In genomic region chr4:141506352-141506751, GRCm38 (mm10) we compare ENCODE assay signal across 8 mouse cellular contexts. TPM values are rescaled to one million over a fixed set of nuclear protein-coding genes. Genes with fewer than 3 reads are reported as not detected.
DNase-seq lines count a peak whose midpoint lies in the region; ATAC-seq and TF ChIP-seq lines count a peak whose summit lies in the region.

No protein-coding gene starts in this region.

- ATAC-seq in heart, embryonic 14.5 days (ENCODE audit: insufficient number of reproducible peaks, insufficient read depth, low FRiP score, low read depth) = peak; percentile 72
- peak; percentile 77 for ATAC-seq in liver, embryonic 16.5 days (ENCODE audit: low read depth)
- peak; percentile 80 for ATAC-seq in neural tube, embryonic 15.5 days (ENCODE audit: low FRiP score)

- H3K9me3 ChIP-seq in forebrain, embryonic 10.5 days = no peaks in the 10 kb centered on the region
- no peaks in the 10 kb centered on the region for H3K9me3 ChIP-seq in heart, embryonic 14.5 days (ENCODE audit: control insufficient read depth, low read length)
- no peaks in the 10 kb centered on the region for H3K9me3 ChIP-seq in liver, embryonic 16.5 days (replicated peaks; ENCODE audit: control insufficient read depth, low read length)
- no peaks in the 10 kb centered on the region for H3K9me3 ChIP-seq in neural tube, embryonic 15.5 days (replicated peaks)

- H3K27ac ChIP-seq in bone marrow, adult 2 months (ENCODE audit: control insufficient read depth, insufficient read depth, low read depth, low read length, poor library complexity) = peak overlapping the region; percentile 25; the same call in 1 of the 2 replicates
- peak overlapping the region; percentile 46; the same call in 1 of the 2 replicates for H3K27ac ChIP-seq in forebrain, embryonic 10.5 days
- peak overlapping the region; percentile 77 to 91 for H3K27ac ChIP-seq in heart, embryonic 14.5 days (replicated peaks in 1 of 2; ENCODE audit: control insufficient read depth in 1 of 2, insufficient read depth in 1 of 2, low read depth in 2 of 2, low read length in 2 of 2)
- peak overlapping the region; percentile 43; the same call in 1 of the 2 replicates for H3K27ac ChIP-seq in liver, embryonic 16.5 days (ENCODE audit: low read length)
- H3K27ac ChIP-seq in neural tube, embryonic 15.5 days (replicated peaks) = peak overlapping the region; percentile 84

- no peaks in the 10 kb centered on the region for H3K27me3 ChIP-seq in forebrain, embryonic 10.5 days (ENCODE audit: poor library complexity, severe bottlenecking)
- no peaks in the 10 kb centered on the region for H3K27me3 ChIP-seq in heart, embryonic 14.5 days (ENCODE audit: control insufficient read depth, insufficient read depth, low read length)
- H3K27me3 ChIP-seq in liver, embryonic 16.5 days (ENCODE audit: control insufficient read depth, insufficient read depth, low read depth, low read length) = no peaks in the 10 kb centered on the region
- no peaks in the 10 kb centered on the region for H3K27me3 ChIP-seq in neural tube, embryonic 15.5 days (replicated peaks)

- DNase-seq in 3T3-L1 (ENCODE audit: low read depth, low spot score) = peak; percentile 47
- DNase-seq in forebrain, embryonic 10.5 days (ENCODE audit: extremely low spot score, low spot score) = no peak
- DNase-seq in kidney, postnatal 14 days = peak; percentile 94
- DNase-seq in testis, postnatal 14 days (ENCODE audit: low spot score) = peak; percentile 77

- no peak overlapping the region for H3K4me3 ChIP-seq in bone marrow, adult 2 months (replicated peaks; ENCODE audit: control insufficient read depth, low read depth, low read length)
- no peak overlapping the region for H3K4me3 ChIP-seq in forebrain, embryonic 10.5 days
- H3K4me3 ChIP-seq in heart, embryonic 14.5 days (ENCODE audit: control insufficient read depth in 1 of 2, insufficient read depth in 1 of 2, low read depth in 1 of 2, low read length in 2 of 2) = no peak overlapping the region
- no peak overlapping the region for H3K4me3 ChIP-seq in liver, embryonic 16.5 days (ENCODE audit: low read depth, low read length)
- H3K4me3 ChIP-seq in neural tube, embryonic 15.5 days (replicated peaks) = no peak overlapping the region

- TF ChIP-seq POLR2A in bone marrow, adult 2 months (IDR thresholded peaks at IDR 0.05; ENCODE audit: borderline replicate concordance, control insufficient read depth, low read depth, low read length) = no peak

- peaks cover 1% of the 10 kb centered on the region; the same call in 1 of the 2 replicates for H3K4me1 ChIP-seq in bone marrow, adult 2 months (ENCODE audit: control insufficient read depth, insufficient read depth, low read length)
- peaks cover 26% of the 10 kb centered on the region for H3K4me1 ChIP-seq in forebrain, embryonic 10.5 days
- peaks cover 17 to 30% of the 10 kb centered on the region in 2 experiments for H3K4me1 ChIP-seq in heart, embryonic 14.5 days (ENCODE audit: control insufficient read depth in 2 of 2, insufficient read depth in 2 of 2, low read length in 2 of 2)
- H3K4me1 ChIP-seq in liver, embryonic 16.5 days (ENCODE audit: control insufficient read depth, low read depth, low read length) = peaks cover 18% of the 10 kb centered on the region
- H3K4me1 ChIP-seq in neural tube, embryonic 15.5 days = peaks cover 41% of the 10 kb centered on the region

- TF ChIP-seq CTCF in bone marrow, adult 2 months (IDR thresholded peaks at IDR 0.05; ENCODE audit: control insufficient read depth, insufficient read depth, low read length) = no peak

- WGBS in bone marrow, adult 2 months = 27% methylated on average over 10 of the region's 10 CpGs
- 87% methylated on average over 10 of the region's 10 CpGs for WGBS in forebrain, embryonic 10.5 days
- WGBS in heart, embryonic 14.5 days = 17% methylated on average over 10 of the region's 10 CpGs
- WGBS in liver, embryonic 16.5 days (ENCODE audit: insufficient replicate concordance) = 61% methylated on average over 10 of the region's 10 CpGs
- 54% methylated on average over 10 of the region's 10 CpGs for WGBS in neural tube, embryonic 15.5 days

- H3K9ac ChIP-seq in heart, embryonic 14.5 days (ENCODE audit: low read length) = peak overlapping the region; percentile 51
- H3K9ac ChIP-seq in liver, embryonic 16.5 days (ENCODE audit: low read depth, low read length) = no peak overlapping the region
- no peak overlapping the region for H3K9ac ChIP-seq in neural tube, embryonic 15.5 days (replicated peaks)

- H3K36me3 ChIP-seq in forebrain, embryonic 10.5 days (replicated peaks) = peaks cover 23% of the 10 kb centered on the region
- H3K36me3 ChIP-seq in heart, embryonic 14.5 days (ENCODE audit: control insufficient read depth, insufficient read depth, low read length) = no peaks in the 10 kb centered on the region
- no peaks in the 10 kb centered on the region for H3K36me3 ChIP-seq in liver, embryonic 16.5 days (ENCODE audit: control insufficient read depth, insufficient read depth)
- no peaks in the 10 kb centered on the region for H3K36me3 ChIP-seq in neural tube, embryonic 15.5 days

- peak overlapping the region; percentile 47 for H3K4me2 ChIP-seq in heart, embryonic 14.5 days (ENCODE audit: low read length)
- no peak overlapping the region for H3K4me2 ChIP-seq in liver, embryonic 16.5 days (ENCODE audit: low read depth, low read length)
- peak overlapping the region; percentile 25; the same call in 1 of the 2 replicates for H3K4me2 ChIP-seq in neural tube, embryonic 15.5 days

RNA-seq across cellular contexts. Expression of gene Spen, which starts 32.0 kb away (rescaled TPM):
- 22.2 and 33.2 TPM in 2 replicates for polyA plus RNA-seq in bone marrow, adult 2 months (2011; ENCODE audit: insufficient read depth, insufficient read length, low replicate concordance, missing spikeins)
- 10.7 and 12.0 TPM in 2 replicates for polyA plus RNA-seq in forebrain, embryonic 10.5 days (2016; fragmentation: Nextera tagmentation; extraction: Ambion mirVana)
- polyA plus RNA-seq in heart, embryonic 14.5 days (2014; fragmentation: Nextera tagmentation; extraction: Ambion mirVana) = 9.6 and 10.7 TPM in 2 replicates
- polyA plus RNA-seq in liver, embryonic 16.5 days (2015; fragmentation: Nextera tagmentation; extraction: Ambion mirVana) = 2.9 and 3.3 TPM in 2 replicates
- 13.4 and 13.7 TPM in 2 replicates for polyA plus RNA-seq in neural tube, embryonic 15.5 days (2015; fragmentation: Nextera tagmentation; extraction: Ambion mirVana)

Comparison
In these comparisons a context has a peak if more than half of its experiments do, and no peak if none do; other contexts are left out.
1. H3K27ac ChIP-seq: peak in every context shown above with its lines; median percentile 84 in heart, embryonic 14.5 days; 84 in neural tube, embryonic 15.5 days; 46 in forebrain, embryonic 10.5 days; 43 in liver, embryonic 16.5 days; 25 in bone marrow, adult 2 months.